Mouse (Mus musculus) neural tube, embryonic 15.5 days (tissue): ENCODE results near the gene Hes2. TPM values are rescaled to one million over a fixed set of nuclear protein-coding genes. Genes with fewer than 3 reads are reported as not detected.

Experiments used
- ATAC-seq: fragments of 200-750 bp; cut with Nextera tagmentation; 2 replicates; pipeline ENCODE4 v1.8.0; 2017; ENCODE audit warnings: mild to moderate bottlenecking, moderate TSS enrichment, moderate library complexity; ENCODE audit not compliant: low FRiP score
- H3K27ac ChIP-seq: fragments of 300-500 bp; sonication (generic); replicated peaks from 2 replicates; pipeline ENCODE4 v1.5.1; 2015; ENCODE audit warnings: mild to moderate bottlenecking, inconsistent platforms
- H3K27me3 ChIP-seq: fragments of 300-500 bp; sonication (generic); replicated peaks from 2 replicates; pipeline ENCODE4 v1.6.1; 2015; ENCODE audit warnings: inconsistent platforms
- H3K36me3 ChIP-seq: fragments of 300-500 bp; sonication (generic); 2 replicates; pipeline ENCODE4 v1.6.1; 2015; ENCODE audit warnings: inconsistent platforms
- H3K4me1 ChIP-seq: fragments of 300-500 bp; sonication (generic); 2 replicates; pipeline ENCODE4 v1.6.1; 2015; ENCODE audit warnings: inconsistent platforms
- H3K4me2 ChIP-seq: fragments of 300-500 bp; sonication (generic); 2 replicates; pipeline ENCODE4 v1.6.1; 2015; ENCODE audit warnings: inconsistent platforms, mild to moderate bottlenecking, moderate library complexity
- H3K4me3 ChIP-seq: fragments of 300-500 bp; sonication (generic); replicated peaks from 2 replicates; pipeline ENCODE4 v1.5.1; 2015; ENCODE audit warnings: mild to moderate bottlenecking, inconsistent platforms
- H3K9ac ChIP-seq: fragments of 300-500 bp; sonication (generic); replicated peaks from 2 replicates; pipeline ENCODE4 v1.6.1; 2015; ENCODE audit warnings: mild to moderate bottlenecking, inconsistent platforms
- H3K9me3 ChIP-seq: fragments of 300-500 bp; sonication (generic); replicated peaks from 2 replicates; pipeline ENCODE4 v1.6.1; 2016; ENCODE audit warnings: inconsistent platforms
- WGBS: fragments of 180-500 bp; shearing (Covaris S2); methylation state at CpG from one replicate; pipeline ENCODE4 v1.1.7; 2015; ENCODE audit warnings: mixed read lengths; 5-methylcytosine and 5-hydroxymethylcytosine counted together
- polyA plus RNA-seq: library from polyadenylated mRNA; unstranded; fragments of >200 nt; fragmentation: Nextera tagmentation; extraction: Ambion mirVana; gene quantifications from 2 replicates; pipeline ENCODE4 v1.2.1, GENCODE M21; 2015

Hes2 gene
- polyA plus RNA-seq, 1 experiment from 2014 or later: not detected

GRCm38 (mm10) chr4:152182205-152182604, 23.5 kb downstream of the Hes2 start:
- no peak overlapping the region for H3K4me2 ChIP-seq
- H3K4me3 ChIP-seq: no peak overlapping the region
- no peak for ATAC-seq
- H3K9ac ChIP-seq: no peak overlapping the region
- 95% methylated on average over 10 of the region's 10 CpGs for WGBS
- H3K36me3 ChIP-seq: peaks cover 7% of the 10 kb centered on the region; the same call in 1 of the 2 replicates
- no peak overlapping the region for H3K27ac ChIP-seq
- H3K9me3 ChIP-seq: no peaks in the 10 kb centered on the region
- peaks cover 4% of the 10 kb centered on the region; the same call in 1 of the 2 replicates for H3K27me3 ChIP-seq
- H3K4me1 ChIP-seq: peaks cover 60% of the 10 kb centered on the region

- Histone ChIP-seq H3K9ac (no peak overlapping the region), H3K4me2 (no peak overlapping the region), H3K4me1 (peaks cover 45% of the 10 kb centered on the region), H3K27me3 (peaks cover 4% of the 10 kb centered on the region; the same call in 1 of the 2 replicates), H3K4me3 (no peak overlapping the region), H3K9me3 (no peaks in the 10 kb centered on the region), H3K36me3 (peaks cover 7% of the 10 kb centered on the region; the same call in 1 of the 2 replicates), H3K27ac (peak overlapping the region; percentile 72; the same call in 1 of the 2 replicates)
- 57% methylated on average over 7 of the region's 7 CpGs for WGBS
- ATAC-seq: no peak
Observed at GRCm38 (mm10) chr4:152184353-152185035, 25.8 kb downstream of the Hes2 start.

GRCm38 (mm10) chr4:152185137-152185509, 26.5 kb downstream of the Hes2 start:
- H3K4me3 ChIP-seq: no peak overlapping the region
- H3K9me3 ChIP-seq: no peaks in the 10 kb centered on the region
- H3K4me2 ChIP-seq: peak overlapping the region; percentile 43
- 6% methylated on average over 3 of the region's 3 CpGs for WGBS
- H3K27ac ChIP-seq: peak overlapping the region; percentile 72
- peaks cover 7% of the 10 kb centered on the region; the same call in 1 of the 2 replicates for H3K36me3 ChIP-seq
- no peak overlapping the region for H3K9ac ChIP-seq
- H3K27me3 ChIP-seq: 0 out of 2 replicates have a peak, but pooled peaks cover under 1% of the 10 kb centered on the region
- peak; percentile 16; the same call in 1 of the 2 replicates for ATAC-seq
- H3K4me1 ChIP-seq: peaks cover 41% of the 10 kb centered on the region

- Histone ChIP-seq H3K9ac (no peak overlapping the region; the same call in 1 of the 2 replicates), H3K27me3 (no peaks in the 10 kb centered on the region), H3K4me1 (peaks cover 40% of the 10 kb centered on the region), H3K9me3 (no peaks in the 10 kb centered on the region), H3K4me2 (peak overlapping the region; percentile 43), H3K4me3 (peak overlapping the region; percentile 13), H3K27ac (peak overlapping the region; percentile 72), H3K36me3 (peaks cover 5% of the 10 kb centered on the region; the same call in 1 of the 2 replicates)
- whole genome bisulfite sequencing: 10% methylated on average over 19 of the region's 19 CpGs
- peak; percentile 53 for ATAC-seq
Observed at GRCm38 (mm10) chr4:152185510-152186204, 27.0 kb downstream of the Hes2 start.

- Histone ChIP-seq H3K36me3 (0 out of 2 replicates have a peak, but pooled peaks cover 3% of the 10 kb centered on the region), H3K9me3 (no peaks in the 10 kb centered on the region), H3K4me2 (peak overlapping the region; percentile 43), H3K4me3 (peak overlapping the region; percentile 13), H3K27me3 (no peaks in the 10 kb centered on the region), H3K4me1 (peaks cover 42% of the 10 kb centered on the region), H3K27ac (peak overlapping the region; percentile 72), H3K9ac (no peak overlapping the region; the same call in 1 of the 2 replicates)
- WGBS: 46% methylated on average over 14 of the region's 14 CpGs
- no peak for ATAC-seq
Observed at GRCm38 (mm10) chr4:152186205-152187082, 27.8 kb downstream of the Hes2 start.

GRCm38 (mm10) chr4:152187142-152187541, 28.5 kb downstream of the Hes2 start:
- no peaks in the 10 kb centered on the region for H3K9me3 ChIP-seq
- H3K27me3 ChIP-seq: no peaks in the 10 kb centered on the region
- H3K36me3 ChIP-seq: 0 out of 2 replicates have a peak, but pooled peaks cover 2% of the 10 kb centered on the region
- H3K4me2 ChIP-seq: peak overlapping the region; percentile 43; the same call in 1 of the 2 replicates
- H3K4me1 ChIP-seq: peaks cover 42% of the 10 kb centered on the region
- no peak overlapping the region for H3K9ac ChIP-seq
- ATAC-seq: no peak
- WGBS: 90% methylated on average over 9 of the region's 9 CpGs
- no peak overlapping the region for H3K27ac ChIP-seq
- no peak overlapping the region for H3K4me3 ChIP-seq

- H3K4me2 ChIP-seq: no peak overlapping the region
- H3K4me1 ChIP-seq: peaks cover 47% of the 10 kb centered on the region
- no peaks in the 10 kb centered on the region for H3K9me3 ChIP-seq
- H3K27ac ChIP-seq: no peak overlapping the region
- WGBS: 95% methylated on average over 2 of the region's 2 CpGs
- H3K36me3 ChIP-seq: no peaks in the 10 kb centered on the region
- H3K4me3 ChIP-seq: no peak overlapping the region
- H3K27me3 ChIP-seq: no peaks in the 10 kb centered on the region
- no peak overlapping the region for H3K9ac ChIP-seq
- ATAC-seq: no peak
Observed at GRCm38 (mm10) chr4:152188651-152189050, 30.0 kb downstream of the Hes2 start.

- H3K27me3 ChIP-seq: no peaks in the 10 kb centered on the region
- no peak overlapping the region for H3K4me2 ChIP-seq
- no peak overlapping the region for H3K4me3 ChIP-seq
- H3K27ac ChIP-seq: no peak overlapping the region
- ATAC-seq: no peak
- no peak overlapping the region for H3K9ac ChIP-seq
- no peaks in the 10 kb centered on the region for H3K36me3 ChIP-seq
- no peaks in the 10 kb centered on the region for H3K9me3 ChIP-seq
- peaks cover 47% of the 10 kb centered on the region for H3K4me1 ChIP-seq
- WGBS: 88% methylated on average over 6 of the region's 6 CpGs
Observed at GRCm38 (mm10) chr4:152189071-152189470, 30.4 kb downstream of the Hes2 start.

GRCm38 (mm10) chr4:152189691-152190090, 31.0 kb downstream of the Hes2 start:
- Histone ChIP-seq H3K4me1 (peaks cover 42% of the 10 kb centered on the region), H3K9me3 (no peaks in the 10 kb centered on the region), H3K4me2 (no peak overlapping the region), H3K27ac (no peak overlapping the region), H3K4me3 (no peak overlapping the region), H3K36me3 (no peaks in the 10 kb centered on the region), H3K27me3 (no peaks in the 10 kb centered on the region), H3K9ac (no peak overlapping the region)
- WGBS: 89% methylated on average over 4 of the region's 4 CpGs
- ATAC-seq: no peak

- H3K4me2 ChIP-seq: no peak overlapping the region
- H3K4me1 ChIP-seq: peaks cover 37% of the 10 kb centered on the region
- H3K27ac ChIP-seq: 0 out of 2 replicates have a peak overlapping the region, but pooled peaks have one; percentile 5
- H3K4me3 ChIP-seq: no peak overlapping the region
- H3K27me3 ChIP-seq: no peaks in the 10 kb centered on the region
- 56% methylated on average over 11 of the region's 11 CpGs for WGBS
- no peaks in the 10 kb centered on the region for H3K9me3 ChIP-seq
- H3K9ac ChIP-seq: no peak overlapping the region
- ATAC-seq: no peak
- H3K36me3 ChIP-seq: no peaks in the 10 kb centered on the region
Observed at GRCm38 (mm10) chr4:152190096-152190653, 31.5 kb downstream of the Hes2 start.

- Histone ChIP-seq H3K36me3 (no peaks in the 10 kb centered on the region), H3K27ac (0 out of 2 replicates have a peak overlapping the region, but pooled peaks have one; percentile 5), H3K4me3 (no peak overlapping the region), H3K4me2 (no peak overlapping the region), H3K4me1 (peaks cover 32% of the 10 kb centered on the region), H3K9me3 (no peaks in the 10 kb centered on the region), H3K27me3 (no peaks in the 10 kb centered on the region), H3K9ac (no peak overlapping the region)
- 83% methylated on average over 5 of the region's 5 CpGs for WGBS
- no peak for ATAC-seq
Observed at GRCm38 (mm10) chr4:152190701-152191100, 32.0 kb downstream of the Hes2 start.
